Mouse (Mus musculus) liver, embryonic 16.5 days (tissue): ENCODE measurements around the gene Gm10300. TPM values are rescaled to one million over a fixed set of nuclear protein-coding genes. Genes with fewer than 3 reads are reported as not detected.

Experiments used
- ATAC-seq: fragments of 200-750 bp; cut with Nextera tagmentation; 2 replicates; pipeline ENCODE4 v1.8.0; 2017; ENCODE audit warnings: low read depth, mild to moderate bottlenecking, moderate number of reproducible peaks, moderate library complexity
- H3K27ac ChIP-seq: fragments of 300-500 bp; sonication (generic); 2 replicates; pipeline ENCODE4 v1.5.1; 2014; ENCODE audit warnings: mild to moderate bottlenecking, low read length
- H3K27me3 ChIP-seq: fragments of 300-500 bp; sonication (generic); 2 replicates; pipeline ENCODE4 v1.6.1; 2014; ENCODE audit warnings: low read depth, low read length, mixed read lengths; ENCODE audit not compliant: control insufficient read depth, insufficient read depth
- H3K36me3 ChIP-seq: fragments of 300-500 bp; sonication (generic); 2 replicates; pipeline ENCODE4 v1.6.1; 2014; ENCODE audit warnings: mild to moderate bottlenecking; ENCODE audit not compliant: control insufficient read depth, insufficient read depth
- H3K4me1 ChIP-seq: fragments of 300-500 bp; sonication (generic); 2 replicates; pipeline ENCODE4 v1.6.1; 2014; ENCODE audit warnings: low read depth, low read length, mixed read lengths; ENCODE audit not compliant: control insufficient read depth
- H3K4me2 ChIP-seq: fragments of 300-500 bp; sonication (generic); 2 replicates; pipeline ENCODE4 v1.6.1; 2014; ENCODE audit warnings: low read depth, low read length, mixed read lengths
- H3K4me3 ChIP-seq: fragments of 300-500 bp; sonication (generic); 2 replicates; pipeline ENCODE4 v1.5.1; 2014; ENCODE audit warnings: low read depth, mild to moderate bottlenecking, low read length
- H3K9ac ChIP-seq: fragments of 300-500 bp; sonication (generic); 2 replicates; pipeline ENCODE4 v1.6.1; 2014; ENCODE audit warnings: low read depth, low read length
- H3K9me3 ChIP-seq: fragments of 300-500 bp; sonication (generic); replicated peaks from 2 replicates; pipeline ENCODE4 v1.6.1; 2016; ENCODE audit warnings: low read length; ENCODE audit not compliant: control insufficient read depth
- WGBS: fragments of 180-500 bp; shearing (Covaris S2); extraction: QIAGEN DNeasy Blood & Tissue Kit; methylation state at CpG from one replicate; pipeline ENCODE4 v1.1.7; 2014; ENCODE audit not compliant: insufficient replicate concordance; 5-methylcytosine and 5-hydroxymethylcytosine counted together
- polyA plus RNA-seq: library from polyadenylated mRNA; unstranded; fragments of >200 nt; fragmentation: Nextera tagmentation; extraction: Ambion mirVana; gene quantifications from 2 replicates; pipeline ENCODE4 v1.2.1, GENCODE M21; 2015

Gm10300 gene
- polyA plus RNA-seq, 1 experiment from 2014 or later: 0.46 TPM

DNA sequence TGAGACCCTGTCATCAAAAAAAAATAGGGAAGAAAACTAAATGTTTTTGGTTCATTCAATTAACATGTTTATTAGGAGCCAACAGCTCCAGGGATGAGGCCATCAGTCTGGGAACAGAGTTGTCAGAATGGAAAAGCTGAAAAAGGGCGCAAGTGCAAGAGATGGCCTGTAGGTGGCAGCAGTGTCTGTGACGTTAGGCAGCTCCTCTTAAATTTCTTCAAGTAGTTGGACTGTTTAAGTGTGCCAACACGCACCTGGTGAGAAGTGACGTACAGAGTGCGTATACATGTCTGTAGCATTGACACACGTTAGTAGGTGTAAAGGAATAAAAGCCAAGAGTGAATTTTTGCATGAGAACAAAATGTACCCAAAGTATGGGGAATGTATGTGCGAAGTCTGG is 14.4 kb downstream of the Gm10300 start:
- WGBS: 16% methylated on average over 7 of the region's 7 CpGs
- no peak overlapping the region for H3K9ac ChIP-seq
- no peak overlapping the region for H3K4me2 ChIP-seq
- no peaks in the 10 kb centered on the region for H3K27me3 ChIP-seq
- no peak overlapping the region for H3K27ac ChIP-seq
- no peaks in the 10 kb centered on the region for H3K36me3 ChIP-seq
- no peaks in the 10 kb centered on the region for H3K4me1 ChIP-seq
- H3K4me3 ChIP-seq: no peak overlapping the region
- ATAC-seq: no peak
- no peaks in the 10 kb centered on the region for H3K9me3 ChIP-seq

DNA sequence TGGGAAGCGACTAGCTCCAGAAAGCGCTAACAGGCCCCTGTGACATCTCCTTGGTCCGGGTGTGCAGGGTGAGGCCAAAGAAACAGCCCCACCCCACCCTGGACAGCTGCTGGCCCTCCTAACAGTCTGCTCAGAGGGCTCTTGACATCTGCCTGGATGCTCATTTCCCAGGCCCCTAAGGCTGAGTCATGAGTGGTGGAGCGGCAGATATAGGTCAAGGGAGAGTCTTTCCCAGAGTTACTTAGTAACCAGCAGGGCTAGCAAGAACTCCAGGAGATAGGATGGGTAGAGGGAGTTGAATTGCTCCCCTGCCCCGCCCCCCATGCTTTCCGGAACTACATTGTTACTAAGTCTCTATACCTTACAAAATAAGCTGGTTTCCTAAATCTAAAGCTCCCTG is 18.6 kb downstream of the Gm10300 start:
- Histone ChIP-seq H3K4me2 (no peak overlapping the region), H3K27ac (no peak overlapping the region), H3K4me3 (no peak overlapping the region), H3K9me3 (no peaks in the 10 kb centered on the region), H3K4me1 (no peaks in the 10 kb centered on the region), H3K9ac (no peak overlapping the region), H3K36me3 (no peaks in the 10 kb centered on the region), H3K27me3 (no peaks in the 10 kb centered on the region)
- 62% methylated on average over 6 of the region's 6 CpGs for WGBS
- peak; percentile 37; the same call in 1 of the 2 replicates for ATAC-seq

DNA sequence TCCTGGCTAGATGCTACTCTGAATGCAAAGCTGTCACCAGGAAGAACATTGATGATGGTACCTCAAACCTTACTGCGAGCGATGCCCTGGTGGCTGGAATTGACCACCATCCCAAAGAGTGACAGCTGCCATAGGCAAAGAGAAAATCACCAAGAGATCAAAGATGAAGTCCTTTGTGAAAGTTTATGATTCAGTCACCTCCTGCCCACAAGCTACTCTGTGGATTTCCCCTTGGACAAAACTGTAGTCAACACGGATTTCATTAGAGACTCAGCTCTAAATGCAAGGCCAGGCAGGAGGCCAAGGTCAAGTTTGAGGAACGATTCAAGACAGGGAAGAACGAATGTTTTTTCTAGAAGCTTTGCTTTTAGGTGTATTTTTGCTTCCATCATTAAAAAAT is 19.4 kb downstream of the Gm10300 start:
- no peaks in the 10 kb centered on the region for H3K9me3 ChIP-seq
- H3K4me3 ChIP-seq: no peak overlapping the region
- no peaks in the 10 kb centered on the region for H3K4me1 ChIP-seq
- no peak overlapping the region for H3K4me2 ChIP-seq
- 69% methylated on average over 5 of the region's 5 CpGs for WGBS
- H3K27ac ChIP-seq: no peak overlapping the region
- no peaks in the 10 kb centered on the region for H3K27me3 ChIP-seq
- ATAC-seq: no peak
- H3K9ac ChIP-seq: no peak overlapping the region
- H3K36me3 ChIP-seq: no peaks in the 10 kb centered on the region

DNA sequence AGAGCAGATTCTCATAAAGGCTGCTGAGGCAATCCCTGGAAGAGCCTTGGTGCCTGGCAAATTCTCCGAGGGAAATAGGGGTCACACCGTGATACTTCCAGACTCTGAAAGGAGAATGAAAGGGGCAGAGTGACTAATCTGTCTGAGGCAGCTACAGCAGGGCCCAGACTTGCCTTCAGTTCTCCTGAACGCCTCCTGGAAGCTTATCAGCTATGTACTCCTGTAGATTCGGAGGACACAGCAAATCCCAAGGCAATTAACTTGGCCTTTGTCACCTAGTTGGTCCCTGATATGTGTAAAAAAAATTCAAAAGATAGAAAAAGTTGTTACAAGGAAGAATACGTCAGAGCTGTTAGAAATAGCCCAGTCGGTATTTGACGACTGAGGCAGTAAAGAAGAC is 20.5 kb downstream of the Gm10300 start:
- Histone ChIP-seq H3K27ac (no peak overlapping the region), H3K36me3 (no peaks in the 10 kb centered on the region), H3K9me3 (no peaks in the 10 kb centered on the region), H3K9ac (no peak overlapping the region), H3K4me3 (no peak overlapping the region), H3K4me1 (no peaks in the 10 kb centered on the region), H3K27me3 (no peaks in the 10 kb centered on the region), H3K4me2 (no peak overlapping the region)
- ATAC-seq: no peak
- WGBS: 56% methylated on average over 7 of the region's 7 CpGs

DNA sequence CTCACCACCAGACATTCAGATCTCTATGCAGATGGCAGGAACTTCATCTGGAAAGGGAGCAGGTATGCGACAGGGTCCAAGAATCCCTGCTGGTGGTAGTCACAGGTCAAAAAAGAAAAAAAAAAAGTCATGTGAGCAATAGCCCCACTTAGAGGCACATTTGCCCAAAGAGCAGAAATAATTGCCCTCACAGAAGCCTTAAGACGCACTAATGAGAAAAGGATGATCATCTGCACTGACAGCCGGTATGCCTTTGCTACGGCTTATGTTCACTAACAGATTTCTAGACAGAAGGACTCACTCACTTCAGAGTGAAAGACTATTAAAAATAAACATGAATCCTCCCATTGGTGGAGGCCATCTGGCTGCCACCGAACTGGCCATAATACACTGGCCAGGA is 25.1 kb downstream of the Gm10300 start:
- WGBS: 72% methylated on average over 5 of the region's 5 CpGs
- no peak overlapping the region for H3K9ac ChIP-seq
- H3K9me3 ChIP-seq: no peaks in the 10 kb centered on the region
- no peak overlapping the region for H3K4me2 ChIP-seq
- H3K27me3 ChIP-seq: no peaks in the 10 kb centered on the region; the same call in 1 of the 2 replicates
- no peak overlapping the region for H3K27ac ChIP-seq
- H3K4me1 ChIP-seq: no peaks in the 10 kb centered on the region
- no peak overlapping the region for H3K4me3 ChIP-seq
- ATAC-seq: no peak
- H3K36me3 ChIP-seq: no peaks in the 10 kb centered on the region

DNA sequence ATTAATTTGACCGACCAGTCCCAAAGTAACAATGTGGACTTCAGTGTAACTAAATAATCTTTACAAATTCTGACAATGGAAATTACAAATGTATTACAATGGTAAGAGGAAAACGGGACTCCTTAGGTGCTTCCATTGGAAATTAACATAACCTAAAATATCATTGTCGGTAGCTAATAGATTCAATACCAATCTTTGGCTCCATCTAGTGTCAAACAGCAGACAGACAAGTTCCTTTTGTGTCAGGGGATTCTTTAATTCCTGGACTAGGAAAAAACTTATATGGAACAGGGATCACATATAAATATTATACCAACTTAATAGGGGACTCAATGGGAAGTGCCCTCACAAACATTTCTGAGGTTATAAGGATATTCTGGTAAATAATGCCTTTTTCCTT is 26.7 kb downstream of the Gm10300 start:
- Histone ChIP-seq H3K4me3 (no peak overlapping the region), H3K4me2 (no peak overlapping the region), H3K9me3 (no peaks in the 10 kb centered on the region), H3K9ac (no peak overlapping the region), H3K27ac (no peak overlapping the region), H3K27me3 (no peaks in the 10 kb centered on the region; the same call in 1 of the 2 replicates), H3K4me1 (no peaks in the 10 kb centered on the region), H3K36me3 (no peaks in the 10 kb centered on the region)
- ATAC-seq: no peak
- 32% methylated on average over 3 of the region's 3 CpGs for WGBS

DNA sequence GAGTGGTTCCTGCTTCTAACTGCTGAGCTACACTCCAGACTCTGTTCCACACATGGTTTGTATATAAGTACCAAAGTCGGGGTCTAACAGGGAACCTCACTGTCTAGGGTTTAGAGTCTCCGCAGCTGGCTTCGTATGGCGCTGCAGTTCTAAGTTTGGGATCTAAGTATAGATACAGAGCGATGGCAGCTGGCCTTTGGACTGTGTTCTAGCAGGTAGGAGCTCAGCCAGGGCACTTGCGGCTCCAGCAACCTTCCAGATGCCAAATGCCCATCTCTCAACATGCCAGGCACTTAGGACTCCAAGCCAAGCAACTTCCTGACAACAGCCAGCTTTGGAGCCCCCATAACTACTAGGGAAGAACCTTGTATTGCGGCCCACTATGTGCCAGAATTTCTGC is 33.7 kb downstream of the Gm10300 start:
- Histone ChIP-seq H3K27ac (no peak overlapping the region), H3K9me3 (no peaks in the 10 kb centered on the region), H3K9ac (no peak overlapping the region), H3K36me3 (no peaks in the 10 kb centered on the region), H3K27me3 (peaks cover 6% of the 10 kb centered on the region), H3K4me3 (no peak overlapping the region), H3K4me2 (no peak overlapping the region), H3K4me1 (no peaks in the 10 kb centered on the region)
- no peak for ATAC-seq
- 69% methylated on average over 7 of the region's 7 CpGs for WGBS

DNA sequence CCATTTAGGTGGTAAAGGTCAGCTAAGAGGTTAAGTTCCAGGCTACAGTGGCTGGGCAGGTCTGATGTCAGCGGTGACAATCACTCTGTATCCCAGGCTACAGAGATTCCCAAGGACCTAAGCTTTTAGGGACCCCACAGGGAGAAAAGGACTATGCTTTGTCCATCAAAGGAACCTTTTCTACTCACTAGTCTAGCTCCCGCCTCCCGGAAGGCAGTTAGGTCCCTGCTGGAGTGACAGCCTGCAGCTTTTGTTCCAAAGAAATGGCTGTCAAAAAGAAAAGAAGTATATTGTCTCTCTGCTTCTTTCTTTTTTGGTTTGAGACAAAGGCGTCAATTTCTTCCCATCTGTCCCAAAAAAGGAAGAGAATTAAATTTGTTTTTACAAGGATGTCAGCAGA is 36.7 kb downstream of the Gm10300 start:
- H3K4me3 ChIP-seq: no peak overlapping the region
- no peaks in the 10 kb centered on the region for H3K4me1 ChIP-seq
- no peak overlapping the region for H3K9ac ChIP-seq
- no peaks in the 10 kb centered on the region for H3K9me3 ChIP-seq
- H3K27me3 ChIP-seq: peaks cover 18% of the 10 kb centered on the region
- WGBS: 65% methylated on average over 4 of the region's 4 CpGs
- ATAC-seq: no peak
- H3K4me2 ChIP-seq: no peak overlapping the region
- no peaks in the 10 kb centered on the region for H3K36me3 ChIP-seq
- H3K27ac ChIP-seq: no peak overlapping the region

DNA sequence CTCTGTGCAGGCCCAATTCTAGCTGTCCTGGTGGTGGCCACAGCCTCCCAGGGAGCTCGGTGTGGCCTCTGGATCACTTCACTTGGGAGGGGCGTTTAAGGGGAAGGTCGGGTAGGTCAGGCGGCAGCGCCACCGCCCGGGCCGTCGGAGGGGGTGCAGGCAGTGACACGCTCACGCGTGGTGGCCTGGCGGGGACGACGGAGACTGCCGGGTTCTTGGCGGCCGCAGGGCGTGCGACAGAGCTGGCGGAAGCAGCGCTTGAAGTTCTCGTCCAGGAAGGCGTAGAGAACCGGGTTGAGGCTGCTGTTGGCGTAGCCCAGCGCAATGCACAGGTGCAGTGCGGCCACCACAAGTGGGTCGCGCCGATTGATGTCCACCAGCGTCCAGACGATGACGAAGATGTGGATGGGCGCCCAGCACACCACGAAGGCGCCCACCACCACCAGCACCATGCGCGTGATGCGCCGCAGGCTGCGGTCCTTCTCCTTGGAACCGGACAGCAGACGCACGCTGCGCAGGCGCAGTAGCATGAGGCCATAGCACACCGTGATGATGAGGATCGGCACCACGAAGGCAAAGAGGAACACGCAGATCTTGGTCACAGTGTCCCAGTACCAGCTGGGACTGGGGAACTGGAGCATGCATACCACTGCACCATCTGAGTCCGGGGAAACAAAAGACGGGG is 39.1 kb downstream of the Gm10300 start:
- H3K4me2 ChIP-seq: peak overlapping the region; percentile 13; the same call in 1 of the 2 replicates
- ATAC-seq: no peak
- no peak overlapping the region for H3K27ac ChIP-seq

More for the DNA sequence above, 39.1 kb downstream of the Gm10300 start:
- H3K9me3 ChIP-seq: no peaks in the 10 kb centered on the region
- H3K4me1 ChIP-seq: no peaks in the 10 kb centered on the region
- H3K4me3 ChIP-seq: no peak overlapping the region
- peaks cover 18% of the 10 kb centered on the region for H3K27me3 ChIP-seq
- 34% methylated on average over 53 of the region's 53 CpGs for WGBS
- no peaks in the 10 kb centered on the region for H3K36me3 ChIP-seq
- no peak overlapping the region for H3K9ac ChIP-seq
